Mouse (Mus musculus) midbrain, postnatal 0 days (tissue): ENCODE measurements around the gene Lct. TPM values are rescaled to one million over a fixed set of nuclear protein-coding genes. Genes with fewer than 3 reads are reported as not detected.
"Not testable (repeated sequence)": the region's sequence is repeated elsewhere in the genome, so short reads cannot be mapped to it uniquely, and the experiment has no call there.

ENCODE experiments used
- ATAC-seq: fragments of 200-750 bp; cut with Nextera tagmentation; 2 replicates; pipeline ENCODE4 v1.8.0; 2017; ENCODE audit warnings: moderate number of reproducible peaks, mild to moderate bottlenecking, moderate TSS enrichment, moderate library complexity; ENCODE audit not compliant: low FRiP score
- DNase-seq: peaks from one replicate; pipeline ENCODE4 v3.0.0-alpha.2; 2015; ENCODE audit warnings: low spot score
- H3K27ac ChIP-seq: fragments of 300-500 bp; sonication (generic); 2 replicates; pipeline ENCODE4 v1.5.1; 2014; ENCODE audit warnings: low read depth, mild to moderate bottlenecking, low read length, mixed read lengths
- H3K27me3 ChIP-seq: fragments of 300-500 bp; sonication (generic); 2 replicates; pipeline ENCODE4 v1.6.1; 2014; ENCODE audit warnings: low read length, control low read depth, mixed read lengths; ENCODE audit not compliant: insufficient read depth
- H3K36me3 ChIP-seq: fragments of 300-500 bp; sonication (generic); 2 replicates; pipeline ENCODE4 v1.6.1; 2014; ENCODE audit warnings: low read length, control low read depth, mixed read lengths; ENCODE audit not compliant: insufficient read depth
- H3K4me1 ChIP-seq: fragments of 300-500 bp; sonication (generic); 2 replicates; pipeline ENCODE4 v1.6.1; 2014; ENCODE audit warnings: mild to moderate bottlenecking, control low read depth, antibody characterized with exemption, low read length, mixed read lengths; ENCODE audit not compliant: insufficient read depth
- H3K4me2 ChIP-seq: fragments of 300-500 bp; sonication (generic); 2 replicates; pipeline ENCODE4 v1.6.1; 2014; ENCODE audit warnings: low read depth, mild to moderate bottlenecking, low read length, mixed read lengths; ENCODE audit not compliant: poor library complexity, severe bottlenecking
- H3K4me3 ChIP-seq: fragments of 300-500 bp; sonication (generic); 2 replicates; pipeline ENCODE4 v1.5.1; 2014; ENCODE audit warnings: low read depth, mild to moderate bottlenecking, low read length, moderate library complexity
- H3K9ac ChIP-seq: fragments of 300-500 bp; sonication (generic); replicated peaks from 2 replicates; pipeline ENCODE4 v1.6.1; 2014; ENCODE audit warnings: mild to moderate bottlenecking, low read length, moderate library complexity, mixed read lengths; ENCODE audit not compliant: poor library complexity, severe bottlenecking
- H3K9me3 ChIP-seq: fragments of 300-500 bp; sonication (generic); 2 replicates; pipeline ENCODE4 v1.6.1; 2016; ENCODE audit warnings: low read length, control low read depth
- CTCF ChIP-seq: IDR thresholded peaks from 2 replicates; pipeline ENCODE4 v1.5.1; 2016; ENCODE audit warnings: antibody characterized with exemption, mild to moderate bottlenecking
- WGBS: fragments of 180-500 bp; shearing (Covaris S2); extraction: QIAGEN DNeasy Blood & Tissue Kit; methylation state at CpG from one replicate; pipeline ENCODE4 v1.1.7; 2014; 5-methylcytosine and 5-hydroxymethylcytosine counted together
- polyA plus RNA-seq: library from polyadenylated mRNA; unstranded; fragments of >200 nt; fragmentation: Nextera tagmentation; extraction: Ambion mirVana; gene quantifications from 2 replicates; pipeline ENCODE4 v1.2.1, GENCODE M21; 2015
- total RNA-seq: library from RNA; depleted of rRNA; stranded (reverse); fragments of >200 nt; gene quantifications from 2 replicates; pipeline ENCODE4 v1.2.3, GENCODE M21; 2014

The Lct gene
- total and polyA plus RNA-seq, 2 experiments from 2014 or later = 0.38 to 0.70 TPM

DNA sequence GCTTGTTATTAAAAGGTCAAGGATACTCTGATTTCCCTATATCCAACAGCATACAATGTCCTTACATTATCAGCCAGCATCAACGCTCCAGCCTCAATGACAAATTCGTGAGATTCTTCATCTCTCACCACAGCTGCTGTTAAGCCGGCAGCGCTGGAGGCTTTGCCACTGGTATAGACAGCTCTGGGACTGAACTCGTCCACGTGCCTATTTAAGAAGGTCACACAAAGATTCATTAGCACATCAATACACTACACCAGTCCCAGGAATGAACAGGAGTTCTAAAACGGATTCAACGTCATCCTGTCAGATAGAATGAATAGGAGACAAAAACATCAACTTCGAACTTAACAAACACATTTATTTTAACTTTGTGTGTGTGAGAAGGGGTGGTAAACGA is 16.1 kb upstream of the Lct start:
- Histone ChIP-seq H3K4me1 (no peaks in the 10 kb centered on the region), H3K9me3 (no peaks in the 10 kb centered on the region), H3K4me2 (no peak overlapping the region), H3K4me3 (no peak overlapping the region), H3K36me3 (peaks cover 18% of the 10 kb centered on the region), H3K9ac (no peak overlapping the region), H3K27ac (no peak overlapping the region), H3K27me3 (no peaks in the 10 kb centered on the region)
- TF ChIP-seq CTCF = no peak
- DNase-seq (no peak), ATAC-seq (no peak)
- WGBS = 17% methylated on average over 10 of the region's 10 CpGs

- no peak overlapping the region for H3K4me2 ChIP-seq
- H3K9me3 ChIP-seq = no peaks in the 10 kb centered on the region
- H3K9ac ChIP-seq = no peak overlapping the region
- no peak overlapping the region for H3K27ac ChIP-seq
- no peak overlapping the region for H3K4me3 ChIP-seq
- H3K36me3 ChIP-seq = peaks cover 21% of the 10 kb centered on the region
- no peak for TF ChIP-seq CTCF
- 89% methylated on average over 13 of the region's 13 CpGs for whole genome bisulfite sequencing
- no peaks in the 10 kb centered on the region for H3K4me1 ChIP-seq
- no peak for DNase-seq
- H3K27me3 ChIP-seq = no peaks in the 10 kb centered on the region
- ATAC-seq = no peak
These were observed 9.7 kb upstream of the Lct start for GRCm38 (mm10) chr1:128337708-128338320.

- Histone ChIP-seq H3K9ac (no peak overlapping the region), H3K4me3 (no peak overlapping the region), H3K27ac (no peak overlapping the region), H3K9me3 (no peaks in the 10 kb centered on the region), H3K36me3 (peaks cover 8% of the 10 kb centered on the region), H3K4me2 (no peak overlapping the region), H3K4me1 (no peaks in the 10 kb centered on the region), H3K27me3 (no peaks in the 10 kb centered on the region)
- DNase-seq (no peak), ATAC-seq (no peak)
- TF ChIP-seq CTCF = no peak
- WGBS = 100% methylated on average over 1 of the region's 1 CpGs
These were observed 2.2 kb upstream of the Lct start for GRCm38 (mm10) chr1:128330313-128330712.

- TF ChIP-seq CTCF = no peak
These were observed 953 bp downstream of the Lct start for GRCm38 (mm10) chr1:128327165-128327564.

DNA sequence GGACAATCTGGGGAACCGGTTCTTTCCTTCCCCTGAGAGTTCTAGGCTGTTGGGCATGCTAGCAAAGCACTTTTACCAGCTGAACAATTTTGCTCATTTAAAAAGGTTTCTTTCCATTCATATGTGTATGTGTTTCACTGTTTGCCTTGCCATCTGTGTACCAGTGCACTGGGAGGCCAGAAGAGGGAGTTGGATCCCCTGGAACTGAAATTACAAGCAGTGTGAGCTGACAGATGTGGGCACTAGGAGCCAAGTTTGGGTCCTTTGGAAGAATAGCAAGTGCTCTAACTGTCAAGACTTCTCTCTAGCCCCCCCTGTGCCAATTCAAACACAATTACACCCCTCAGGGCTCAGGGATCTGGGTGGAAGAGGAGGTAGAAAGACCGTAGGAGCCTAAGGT is 3.3 kb downstream of the Lct start:
- no peaks in the 10 kb centered on the region; the same call in 1 of the 2 replicates for H3K36me3 ChIP-seq
- H3K4me2 ChIP-seq = no peak overlapping the region
- 85% methylated on average over 2 of the region's 2 CpGs for WGBS
- DNase-seq (peak; percentile 11), ATAC-seq (no peak)
- H3K9me3 ChIP-seq = no peaks in the 10 kb centered on the region
- no peak overlapping the region for H3K27ac ChIP-seq
- H3K4me3 ChIP-seq = no peak overlapping the region
- TF ChIP-seq CTCF = no peak
- H3K27me3 ChIP-seq = no peaks in the 10 kb centered on the region
- no peak overlapping the region for H3K9ac ChIP-seq
- no peaks in the 10 kb centered on the region for H3K4me1 ChIP-seq

More at GRCm38 (mm10) chr1:128327165-128327564, 953 bp downstream of the Lct start:
- Histone ChIP-seq H3K4me3 (no peak overlapping the region), H3K4me2 (no peak overlapping the region), H3K27me3 (no peaks in the 10 kb centered on the region), H3K4me1 (no peaks in the 10 kb centered on the region), H3K27ac (no peak overlapping the region), H3K9ac (no peak overlapping the region), H3K9me3 (no peaks in the 10 kb centered on the region), H3K36me3 (no peaks in the 10 kb centered on the region; the same call in 1 of the 2 replicates)
- WGBS = 94% methylated on average over 1 of the region's 1 CpGs
- no peak for ATAC-seq
- DNase-seq = no peak

DNA sequence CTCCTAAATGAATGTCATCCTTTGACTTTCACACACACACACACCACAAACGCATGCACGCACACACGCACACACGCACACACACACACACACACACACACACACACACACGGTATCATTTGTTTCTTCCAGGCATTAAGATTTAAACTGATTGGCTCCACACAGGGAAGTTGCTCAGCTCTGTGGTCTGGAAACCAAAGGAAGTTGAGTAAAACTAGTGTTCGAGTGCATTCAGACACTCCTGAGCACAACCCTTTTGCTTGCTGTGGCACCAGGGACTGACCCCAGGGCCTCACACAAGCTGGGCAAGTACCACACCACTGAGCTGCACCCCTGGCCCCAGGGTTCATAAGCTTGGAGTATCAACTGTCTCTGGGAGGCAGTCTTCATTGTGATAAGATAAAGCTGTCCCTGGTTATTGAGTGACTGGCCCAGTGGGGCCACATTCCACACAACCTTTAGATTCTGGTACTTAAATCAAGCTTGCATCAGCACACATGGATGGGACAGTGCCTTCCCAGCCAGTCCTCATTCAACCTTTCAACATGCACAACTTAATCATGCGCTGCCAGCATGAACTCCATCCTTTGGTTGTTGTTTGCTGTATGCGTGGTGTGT is 5.0 kb downstream of the Lct start:
- no peak overlapping the region for H3K9ac ChIP-seq
- DNase-seq (no peak), ATAC-seq (no peak)
- no peaks in the 10 kb centered on the region for H3K4me1 ChIP-seq
- H3K27ac ChIP-seq = no peak overlapping the region
- TF ChIP-seq CTCF = no peak
- WGBS = 95% methylated on average over 8 of the region's 8 CpGs
- H3K4me3 ChIP-seq = no peak overlapping the region
- H3K9me3 ChIP-seq = no peaks in the 10 kb centered on the region
- H3K36me3 ChIP-seq = no peaks in the 10 kb centered on the region; the same call in 1 of the 2 replicates
- H3K27me3 ChIP-seq = no peaks in the 10 kb centered on the region
- H3K4me2 ChIP-seq = no peak overlapping the region

GRCm38 (mm10) chr1:128319266-128319665 is 8.9 kb downstream of the Lct start:
- H3K4me2 ChIP-seq, H3K36me3 ChIP-seq, H3K9ac ChIP-seq, H3K4me3 ChIP-seq, H3K27me3 ChIP-seq, H3K9me3 ChIP-seq, ATAC-seq, H3K4me1 ChIP-seq, DNase-seq, H3K27ac ChIP-seq: not testable (repeated sequence)
- 85% methylated on average over 6 of the region's 6 CpGs for WGBS
